Comparison of ENCODE assay signal across 8 mouse cellular contexts in genomic region chr1:157443026-157443722, GRCm38 (mm10). TPM values are rescaled to one million over a fixed set of nuclear protein-coding genes. Genes with fewer than 3 reads are reported as not detected.
DNase-seq lines count a peak whose midpoint lies in the region; ATAC-seq lines count a peak whose summit lies in the region.

No protein-coding gene starts in this region.

- no peaks in the 10 kb centered on the region for H3K9me3 ChIP-seq in hindbrain, embryonic 16.5 days (ENCODE audit: control insufficient read depth, low read length)
- no peaks in the 10 kb centered on the region for H3K9me3 ChIP-seq in limb, embryonic 13.5 days
- H3K9me3 ChIP-seq in midbrain, embryonic 14.5 days (ENCODE audit: control insufficient read depth, low read length) = no peaks in the 10 kb centered on the region

- ATAC-seq in hindbrain, embryonic 16.5 days = no peak; the same call in 1 of the 2 replicates
- 0 out of 2 replicates have a peak, but pooled peaks have one; percentile 3 for ATAC-seq in limb, embryonic 13.5 days (ENCODE audit: low FRiP score, low read depth)
- ATAC-seq in midbrain, embryonic 14.5 days (ENCODE audit: low FRiP score, low TSS enrichment) = no peak
- no peak for ATAC-seq in erythroblast, adult 5-6 weeks (replicated peaks; ENCODE audit: low FRiP score, poor library complexity, severe bottlenecking)

- H3K4me3 ChIP-seq in hindbrain, embryonic 16.5 days (ENCODE audit: low read length) = no peak overlapping the region
- 0 out of 2 replicates have a peak overlapping the region, but pooled peaks have one; percentile 5 for H3K4me3 ChIP-seq in limb, embryonic 13.5 days
- no peak overlapping the region for H3K4me3 ChIP-seq in midbrain, embryonic 14.5 days (replicated peaks; ENCODE audit: low read depth, low read length)

- H3K9ac ChIP-seq in hindbrain, embryonic 16.5 days (ENCODE audit: low read depth, low read length) = peak overlapping the region; percentile 28; the same call in 1 of the 2 replicates
- H3K9ac ChIP-seq in limb, embryonic 13.5 days = no peak overlapping the region
- H3K9ac ChIP-seq in midbrain, embryonic 14.5 days (replicated peaks; ENCODE audit: low read length) = no peak overlapping the region

- H3K4me1 ChIP-seq in hindbrain, embryonic 16.5 days (ENCODE audit: control insufficient read depth, insufficient read depth, low read depth, low read length) = peaks cover 17% of the 10 kb centered on the region
- H3K4me1 ChIP-seq in limb, embryonic 13.5 days = peaks cover 21% of the 10 kb centered on the region
- peaks cover 21% of the 10 kb centered on the region for H3K4me1 ChIP-seq in midbrain, embryonic 14.5 days (ENCODE audit: control insufficient read depth, insufficient read depth, low read length)

- no peaks in the 10 kb centered on the region for H3K27me3 ChIP-seq in hindbrain, embryonic 16.5 days (replicated peaks; ENCODE audit: control insufficient read depth, insufficient read depth, low read length)
- peaks cover 26% of the 10 kb centered on the region for H3K27me3 ChIP-seq in limb, embryonic 13.5 days
- H3K27me3 ChIP-seq in midbrain, embryonic 14.5 days (ENCODE audit: control insufficient read depth, insufficient read depth, low read length) = no peaks in the 10 kb centered on the region

- intact Hi-C loops in gastrocnemius, postnatal 14 days (cut with DNase I; ENCODE audit: low total_unique reads) = no loop called here

- H3K4me2 ChIP-seq in hindbrain, embryonic 16.5 days (ENCODE audit: low read length) = peak overlapping the region; percentile 41
- peak overlapping the region; percentile 40 for H3K4me2 ChIP-seq in limb, embryonic 13.5 days (replicated peaks)
- peak overlapping the region; percentile 30 for H3K4me2 ChIP-seq in midbrain, embryonic 14.5 days (ENCODE audit: low read length)

- WGBS in hindbrain, embryonic 16.5 days = 15% methylated on average over 14 of the region's 14 CpGs
- 23% methylated on average over 14 of the region's 14 CpGs for WGBS in limb, embryonic 13.5 days
- 8% methylated on average over 14 of the region's 14 CpGs for WGBS in midbrain, embryonic 14.5 days

- H3K36me3 ChIP-seq in hindbrain, embryonic 16.5 days (ENCODE audit: control insufficient read depth, insufficient read depth, low read length) = no peaks in the 10 kb centered on the region
- H3K36me3 ChIP-seq in limb, embryonic 13.5 days = no peaks in the 10 kb centered on the region
- H3K36me3 ChIP-seq in midbrain, embryonic 14.5 days (ENCODE audit: control insufficient read depth, insufficient read depth, low read length) = no peaks in the 10 kb centered on the region

- DNase-seq in kidney, adult 11 months = peak; percentile 27
- DNase-seq in kidney, adult 8-10 months = no peak
- DNase-seq in gastrocnemius, postnatal 14 days = peak; percentile 17
- DNase-seq in midbrain, embryonic 14.5 days = peak; percentile 59
- no peak for DNase-seq in cerebellum, postnatal 4 days (ENCODE audit: low spot score in 2 of 2)

- peak overlapping the region; percentile 3; the same call in 1 of the 2 replicates for H3K27ac ChIP-seq in hindbrain, embryonic 16.5 days (ENCODE audit: low read depth, low read length)
- H3K27ac ChIP-seq in limb, embryonic 13.5 days = no peak overlapping the region; the same call in 1 of the 2 replicates
- H3K27ac ChIP-seq in midbrain, embryonic 14.5 days (replicated peaks; ENCODE audit: low read depth, low read length) = peak overlapping the region; percentile 43; the same call in 1 of the 2 replicates

RNA-seq across cellular contexts. Expression of gene Cryzl2, which starts 15.2 kb away (rescaled TPM):
- total RNA-seq in gastrocnemius, postnatal 14 days (2021) = 1 to 10 TPM; 2.7 to 3.1 TPM
- polyA plus RNA-seq in hindbrain, embryonic 16.5 days (2015; fragmentation: Nextera tagmentation; extraction: Ambion mirVana) = 8.3 and 9.7 TPM in 2 replicates
- 6.4 and 6.8 TPM in 2 replicates for polyA plus RNA-seq in limb, embryonic 13.5 days (2015; fragmentation: Nextera tagmentation; extraction: Ambion mirVana)
- 6.2 and 7.6 TPM in 2 replicates for polyA plus RNA-seq in midbrain, embryonic 14.5 days (2014; fragmentation: Nextera tagmentation; extraction: Ambion mirVana)
- 2.1 and 7.7 TPM in 2 replicates for total RNA-seq in erythroblast, adult 5-6 weeks (2015; ENCODE audit: low replicate concordance)
- total RNA-seq in erythroblast, adult 5-6 weeks (2017; ENCODE audit: low replicate concordance) = 0.98 and 3.6 TPM in 2 replicates

RNA-seq across cellular contexts. Expression of gene Rasal2, which starts 30.8 kb away (rescaled TPM):
- 10 to 100 TPM; 13.5 to 14.3 TPM for total RNA-seq in gastrocnemius, postnatal 14 days (2021)
- 35.4 and 37.1 TPM in 2 replicates for polyA plus RNA-seq in hindbrain, embryonic 16.5 days (2015; fragmentation: Nextera tagmentation; extraction: Ambion mirVana)
- 6.8 and 7.4 TPM in 2 replicates for polyA plus RNA-seq in limb, embryonic 13.5 days (2015; fragmentation: Nextera tagmentation; extraction: Ambion mirVana)
- 48.8 and 64.2 TPM in 2 replicates for polyA plus RNA-seq in midbrain, embryonic 14.5 days (2014; fragmentation: Nextera tagmentation; extraction: Ambion mirVana)
- under 0.01 and 0.63 TPM in 2 replicates for total RNA-seq in erythroblast, adult 5-6 weeks (2015; ENCODE audit: low replicate concordance)
- total RNA-seq in erythroblast, adult 5-6 weeks (2017; ENCODE audit: low replicate concordance) = 0.14 and 0.85 TPM in 2 replicates

Comparison
In these comparisons a context has a peak if more than half of its experiments do, and no peak if none do; other contexts are left out.
1. DNase-seq: peak in kidney, adult 11 months (single experiment), gastrocnemius, postnatal 14 days (single experiment) and midbrain, embryonic 14.5 days (single experiment); none in kidney, adult 8-10 months (0 of 2) and cerebellum, postnatal 4 days (0 of 2).
2. Peak in every context shown above with its lines, with median percentiles within 50 percentile points of each other: H3K4me2 ChIP-seq.